Mouse (Mus musculus): ENCODE measurements around the gene Folr2.

DNA sequence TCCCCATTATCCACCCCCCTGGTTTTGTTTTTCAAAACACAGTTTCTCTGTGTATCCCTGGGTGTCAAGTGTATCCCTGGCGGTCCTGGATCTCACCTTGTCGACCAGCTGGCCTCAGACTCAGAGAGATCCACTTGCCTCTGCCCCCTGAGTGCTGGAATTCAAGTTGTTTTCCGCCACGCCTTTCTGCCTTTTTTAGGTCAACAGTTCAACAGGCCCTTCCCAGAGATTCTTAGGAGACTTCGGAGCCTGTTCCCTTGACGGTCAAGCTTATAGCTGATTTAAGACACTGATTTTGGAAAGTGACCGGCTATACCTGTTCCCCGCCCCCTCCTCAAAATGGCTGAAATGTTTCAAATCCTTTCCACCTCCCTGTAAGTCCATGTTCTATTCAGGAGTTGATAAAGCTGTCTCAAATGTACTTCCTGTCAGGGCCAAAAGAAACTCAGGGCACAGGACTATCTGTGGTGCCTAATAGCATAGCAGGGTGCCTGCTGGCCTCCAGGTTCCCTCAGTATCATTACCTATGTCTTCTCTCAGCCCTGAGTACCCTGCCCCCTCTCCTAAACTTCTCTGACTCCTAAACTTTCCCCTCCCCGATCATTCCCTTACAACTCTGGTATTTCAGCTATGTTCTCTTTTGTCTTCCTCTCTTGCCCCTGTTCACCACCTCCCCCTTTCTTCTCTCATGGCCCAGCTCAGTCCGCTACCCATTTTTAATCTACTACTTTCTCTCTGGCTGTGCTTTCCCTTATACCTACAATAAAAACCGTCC lies 9.7 kb upstream of the Folr2 start:
- TF ChIP-seq MAFK (IDR thresholded peaks at IDR 0.05; ENCODE audit: insufficient read depth, low read depth, low read length), result no peak
- TF ChIP-seq HCFC1 (IDR thresholded peaks at IDR 0.05; ENCODE audit: borderline replicate concordance, insufficient read depth, low read length), result no peak
- no peak for TF ChIP-seq ZC3H11A (IDR thresholded peaks at IDR 0.05; ENCODE audit: borderline replicate concordance, low read depth, low read length)

All from ES-E14 (cell line).